Mouse (Mus musculus) heart, embryonic 14.5 days (tissue): ENCODE results near the gene Hadha. TPM values are rescaled to one million over a fixed set of nuclear protein-coding genes. Genes with fewer than 3 reads are reported as not detected.

Source experiments
- ATAC-seq: fragments of 200-750 bp; cut with Nextera tagmentation; 2 replicates; pipeline ENCODE4 v1.8.0; 2017; ENCODE audit warnings: low read depth, moderate TSS enrichment; ENCODE audit not compliant: insufficient number of reproducible peaks, insufficient read depth, low FRiP score
- H3K27ac ChIP-seq, 2 experiments: fragments of 200-500 bp in 1 of 2; fragments of 300-500 bp in 1 of 2; sonication (generic) in 1 of 2; replicated peaks in 1 of 2; 2 replicates each; pipeline ENCODE4 v1.5.1; 2012 to 2014; ENCODE audit warnings: low read depth in 2 of 2, low read length in 2 of 2, control low read depth in 1 of 2, mild to moderate bottlenecking in 1 of 2, mixed read lengths in 1 of 2; ENCODE audit not compliant: control insufficient read depth in 1 of 2, insufficient read depth in 1 of 2
- H3K27me3 ChIP-seq: fragments of 300-500 bp; sonication (generic); 2 replicates; pipeline ENCODE4 v1.6.1; 2014; ENCODE audit warnings: mild to moderate bottlenecking, low read length, control low read depth; ENCODE audit not compliant: control insufficient read depth, insufficient read depth
- H3K36me3 ChIP-seq: fragments of 300-500 bp; sonication (generic); 2 replicates; pipeline ENCODE4 v1.6.1; 2014; ENCODE audit warnings: mild to moderate bottlenecking, control low read depth, low read length, mixed read lengths; ENCODE audit not compliant: control insufficient read depth, insufficient read depth
- H3K4me1 ChIP-seq, 2 experiments: fragments of 200-500 bp in 1 of 2; fragments of 300-500 bp in 1 of 2; sonication (generic) in 1 of 2; 2 replicates each; pipeline ENCODE4 v1.6.1; 2012 to 2014; ENCODE audit warnings: low read length in 2 of 2, control low read depth in 1 of 2, mixed read lengths in 1 of 2; ENCODE audit not compliant: control insufficient read depth in 2 of 2, insufficient read depth in 2 of 2
- H3K4me2 ChIP-seq: fragments of 300-500 bp; sonication (generic); 2 replicates; pipeline ENCODE4 v1.6.1; 2014; ENCODE audit warnings: mild to moderate bottlenecking, low read length
- H3K4me3 ChIP-seq, 2 experiments: fragments of 200-500 bp in 1 of 2; fragments of 300-500 bp in 1 of 2; sonication (generic) in 1 of 2; 2 replicates each; pipeline ENCODE4 v1.5.1; 2012 to 2014; ENCODE audit warnings: low read length in 2 of 2, mild to moderate bottlenecking in 2 of 2, control low read depth in 1 of 2, low read depth in 1 of 2, moderate library complexity in 1 of 2; ENCODE audit not compliant: control insufficient read depth in 1 of 2, insufficient read depth in 1 of 2
- H3K9ac ChIP-seq: fragments of 300-500 bp; sonication (generic); 2 replicates; pipeline ENCODE4 v1.6.1; 2014; ENCODE audit warnings: mild to moderate bottlenecking, low read length
- H3K9me3 ChIP-seq: fragments of 300-500 bp; sonication (generic); 2 replicates; pipeline ENCODE4 v1.6.1; 2016; ENCODE audit warnings: low read length, control low read depth; ENCODE audit not compliant: control insufficient read depth
- WGBS: fragments of 180-500 bp; shearing (Covaris S2); extraction: QIAGEN DNeasy Blood & Tissue Kit; methylation state at CpG from one replicate; pipeline ENCODE4 v1.1.7; 2014; 5-methylcytosine and 5-hydroxymethylcytosine counted together
- microRNA counts: library from miRNA; unstranded; fragments of <30 nt; microRNA quantifications from one replicate; lab custom pipeline; 2016
- microRNA-seq: library from miRNA; unstranded; fragments of <30 nt; microRNA quantifications from one replicate; pipeline ENCODE4, GENCODE M21; 2016
- polyA plus RNA-seq: library from polyadenylated mRNA; unstranded; fragments of >200 nt; fragmentation: Nextera tagmentation; extraction: Ambion mirVana; gene quantifications from 2 replicates; pipeline ENCODE4 v1.2.1, GENCODE M21; 2014

The Hadha gene
- polyA plus RNA-seq, 1 experiment from 2014 or later, result 223 TPM

- H3K9ac ChIP-seq, result no peak overlapping the region
- no peaks in the 10 kb centered on the region for H3K36me3 ChIP-seq
- H3K27ac ChIP-seq, result no peak overlapping the region
- no peak overlapping the region for H3K4me3 ChIP-seq
- 41% methylated on average over 13 of the region's 13 CpGs for WGBS
- H3K4me2 ChIP-seq, result no peak overlapping the region
- no peaks in the 10 kb centered on the region; a peak in 1 of 4 replicates for H3K4me1 ChIP-seq
- no peaks in the 10 kb centered on the region for H3K9me3 ChIP-seq
- no peaks in the 10 kb centered on the region for H3K27me3 ChIP-seq
- ATAC-seq, result no peak
These were observed 62.3 kb downstream of the Hadha start for GRCm38 (mm10) chr5:30092701-30093100.

DNA sequence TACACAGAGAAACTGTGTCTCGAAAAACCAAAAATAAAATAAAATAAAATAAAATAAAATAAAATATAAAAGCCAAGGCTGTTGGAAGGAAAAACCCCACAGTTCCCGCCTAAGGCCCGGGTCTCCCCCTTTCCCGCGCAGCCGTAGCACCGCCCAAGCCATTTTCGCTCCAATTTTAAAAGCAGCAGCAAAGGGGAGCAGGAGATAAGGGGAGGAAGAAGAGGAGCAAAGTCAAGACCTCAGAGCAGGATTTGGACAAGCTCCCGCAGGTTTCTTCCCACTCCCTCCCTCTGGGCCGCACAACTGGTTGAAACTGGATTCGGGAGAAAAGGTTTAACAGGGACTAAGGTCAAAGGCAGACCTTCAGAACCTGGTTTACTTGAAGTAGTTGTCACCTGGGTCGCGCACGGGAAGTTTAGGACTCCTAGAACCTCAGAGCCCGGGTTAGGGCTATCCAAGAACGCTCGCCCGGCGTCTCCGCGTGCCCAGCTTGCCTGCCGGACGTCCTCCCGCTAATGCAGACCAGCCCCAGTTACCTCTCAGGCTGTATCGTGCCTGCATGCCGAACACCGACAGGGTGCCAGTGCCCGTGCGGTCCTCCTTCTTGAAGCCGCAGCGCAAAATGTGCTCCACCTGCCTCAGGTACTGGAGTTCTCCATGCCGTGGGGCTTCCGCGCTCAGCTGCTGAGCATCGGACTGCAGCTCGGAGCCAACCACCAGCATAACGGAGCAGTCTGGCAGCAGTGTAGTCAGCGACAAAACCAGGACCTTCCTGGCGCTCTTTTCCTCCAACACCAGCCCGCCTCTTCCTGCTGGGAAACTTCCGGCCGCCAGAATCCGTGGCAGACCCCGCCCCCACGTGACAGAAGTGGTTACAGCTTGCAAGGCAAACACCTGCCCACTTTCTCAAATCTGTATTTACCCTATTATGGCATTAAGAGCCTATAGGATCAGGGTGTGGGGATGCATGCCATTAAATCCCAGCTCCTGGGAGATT is 81.8 kb downstream of the Hadha start, which contains the start of gene Tyms:
Gene Tyms (minus strand): TSS at position 793 of the 997 bp plus-strand sequence.
- peak; percentile 79; the same call in 1 of the 2 replicates for ATAC-seq
- WGBS, result 1% methylated on average over 45 of the region's 45 CpGs
- Histone ChIP-seq H3K4me3 (peak within 1 kb of the TSS; percentile 62 to 82), H3K9me3 (no peaks in the 10 kb centered on the region), H3K27me3 (no peaks in the 10 kb centered on the region), H3K27ac (peak within 1 kb of the TSS; percentile 80 to 84), H3K36me3 (peaks cover 37% of the 10 kb centered on the region), H3K9ac (peak within 1 kb of the TSS; percentile 84), H3K4me2 (peak within 1 kb of the TSS; percentile 84), H3K4me1 (peaks cover 2 to 9% of the 10 kb centered on the region in 2 experiments; a peak in 2 of 4 replicates)

GRCm38 (mm10) chr5:30072377-30072776 is 82.6 kb downstream of the Hadha start:
- H3K27me3 ChIP-seq, result no peaks in the 10 kb centered on the region
- peak overlapping the region; percentile 37 to 62 for H3K4me3 ChIP-seq
- no peak for ATAC-seq
- 42% methylated on average over 3 of the region's 3 CpGs for WGBS
- no peaks in the 10 kb centered on the region for H3K9me3 ChIP-seq
- peaks cover 44% of the 10 kb centered on the region for H3K36me3 ChIP-seq
- H3K4me2 ChIP-seq, result peak overlapping the region; percentile 84
- H3K4me1 ChIP-seq, result peaks cover 2 to 9% of the 10 kb centered on the region in 2 experiments; a peak in 2 of 4 replicates
- peak overlapping the region; percentile 84 for H3K9ac ChIP-seq
- no peak overlapping the region for H3K27ac ChIP-seq

DNA sequence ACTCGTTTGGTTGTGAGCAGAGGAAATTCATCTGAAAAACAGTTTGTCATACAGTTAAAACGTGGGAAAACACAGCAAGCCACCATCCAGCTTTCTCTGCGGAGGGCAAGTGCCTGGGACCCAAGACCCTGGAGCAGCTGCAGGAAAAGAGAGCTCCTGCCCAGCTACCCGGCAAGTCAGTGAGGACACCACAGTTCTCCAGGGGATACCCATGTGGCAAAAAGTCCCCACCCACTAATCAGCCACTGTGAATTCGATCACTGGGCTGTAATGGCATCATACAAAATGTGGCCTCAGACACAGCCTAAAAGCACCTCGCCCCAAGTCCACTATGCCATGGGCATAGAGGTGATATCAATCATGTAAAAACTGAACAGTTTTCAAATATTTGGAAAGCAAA is 83.3 kb downstream of the Hadha start:
- WGBS, result 82% methylated on average over 6 of the region's 6 CpGs
- Histone ChIP-seq H3K9ac (peak overlapping the region; percentile 84; the same call in 1 of the 2 replicates), H3K27me3 (no peaks in the 10 kb centered on the region), H3K27ac (no peak overlapping the region), H3K4me3 (peak overlapping the region in 1 of 2 experiments; percentile 62; a peak in 2 of 4 replicates), H3K9me3 (no peaks in the 10 kb centered on the region), H3K36me3 (peaks cover 51% of the 10 kb centered on the region), H3K4me1 (peaks cover 2 to 9% of the 10 kb centered on the region in 2 experiments; a peak in 2 of 4 replicates), H3K4me2 (peak overlapping the region; percentile 84)
- ATAC-seq, result no peak

MicroRNA genes within 50 kb of the gene (microRNA counts, 519-probe panel; counts per million panel counts)
- 322 counts per million, percentile 70 among the panel's probes with 10 or more counts for microRNA mmu-miR-1960 (lab: Ali Mortazavi, UCI)

Small RNAs within 50 kb of the gene (microRNA-seq; reads per million reads assigned to microRNA genes)
- 2.0 reads per million for gene Mir1960

Other genes with a start within 250 kb of the Hadha start
- gene Il6, start 142.0 kb downstream of the Hadha start, polyA plus RNA-seq, result 0.28 and 0.36 TPM in 2 replicates
- gene Tyms, start 81.5 kb downstream of the Hadha start, polyA plus RNA-seq, result 91.7 and 101 TPM in 2 replicates
- 0.26 and 0.30 TPM in 2 replicates for gene Garem2, start 50.0 kb downstream of the Hadha start, polyA plus RNA-seq
- gene 3110082J24Rik, start 49.1 kb downstream of the Hadha start, polyA plus RNA-seq, result not detected in 2 replicates
- gene Hadhb, start 86 bp upstream of the Hadha start, polyA plus RNA-seq, result 421 and 422 TPM in 2 replicates
- gene Adgrf3, start 50.6 kb upstream of the Hadha start, polyA plus RNA-seq, result 0.45 and 0.86 TPM in 2 replicates
- 18.1 and 18.7 TPM in 2 replicates for gene Selenoi, start 77.4 kb upstream of the Hadha start, polyA plus RNA-seq
- gene Drc1, start 126.2 kb upstream of the Hadha start, polyA plus RNA-seq, result not detected in 2 replicates